Mouse (Mus musculus) liver, embryonic 14.5 days (tissue): ENCODE measurements around the gene Lgals9.

ENCODE experiments used
- CTCF ChIP-seq: IDR thresholded peaks from 2 replicates; pipeline ENCODE4 v1.5.1; 2016; ENCODE audit warnings: antibody characterized with exemption, low read depth, control low read depth
- EP300 ChIP-seq: IDR thresholded peaks from 2 replicates; pipeline ENCODE4 v1.6.1; 2016; ENCODE audit warnings: antibody characterized with exemption, low read depth

- TF ChIP-seq CTCF (no peak), EP300 (no peak)
These were observed 65.0 kb downstream of the Lgals9 start for GRCm38 (mm10) chr11:78919745-78920144.
